ENCODE assay signal across 8 mouse cellular contexts in genomic region chr8:57328161-57328920, GRCm38 (mm10). TPM values are rescaled to one million over a fixed set of nuclear protein-coding genes. Genes with fewer than 3 reads are reported as not detected.
A peak's percentile ranks its signal among the peaks of the same experiment; 100 is the strongest.
DNase-seq lines count a peak whose midpoint lies in the region; ATAC-seq and TF ChIP-seq lines count a peak whose summit lies in the region.

No protein-coding gene starts in this region.

- ATAC-seq in forebrain, embryonic 12.5 days (ENCODE audit: low FRiP score): peak; percentile 86
- ATAC-seq in liver, embryonic 11.5 days (replicated peaks; ENCODE audit: low FRiP score): peak; percentile 69
- peak; percentile 82 for ATAC-seq in neural tube, embryonic 12.5 days (ENCODE audit: low FRiP score, low read depth)

- no peaks in the 10 kb centered on the region for H3K9me3 ChIP-seq in forebrain, embryonic 12.5 days
- H3K9me3 ChIP-seq in liver, embryonic 11.5 days (ENCODE audit: control insufficient read depth, low read length): no peaks in the 10 kb centered on the region
- H3K9me3 ChIP-seq in neural tube, embryonic 12.5 days: no peaks in the 10 kb centered on the region

- intact Hi-C loops in heart, postnatal 14 days (cut with DNase I): loop anchor here (10.0 kb wide), 1 partner anchor 186 kb away; the partner anchor contains the start of gene Hmgb2

- no peak overlapping the region for H3K4me3 ChIP-seq in cerebellum, adult 2 months (replicated peaks; ENCODE audit: insufficient read depth, low read depth, low read length)
- H3K4me3 ChIP-seq in forebrain, embryonic 12.5 days (replicated peaks): peak overlapping the region; percentile 18
- peak overlapping the region; percentile 32 for H3K4me3 ChIP-seq in liver, embryonic 11.5 days (ENCODE audit: low read depth, low read length)
- no peak overlapping the region; the same call in 1 of the 2 replicates for H3K4me3 ChIP-seq in neural tube, embryonic 12.5 days

- no peaks in the 10 kb centered on the region for H3K4me1 ChIP-seq in cerebellum, adult 2 months (ENCODE audit: control insufficient read depth, insufficient read depth, low read length)
- H3K4me1 ChIP-seq in forebrain, embryonic 12.5 days: peaks cover 10% of the 10 kb centered on the region
- 0 out of 2 replicates have a peak, but pooled peaks cover 7% of the 10 kb centered on the region for H3K4me1 ChIP-seq in liver, embryonic 11.5 days (replicated peaks; ENCODE audit: control insufficient read depth, insufficient read depth, low read length)
- no peaks in the 10 kb centered on the region; the same call in 1 of the 2 replicates for H3K4me1 ChIP-seq in neural tube, embryonic 12.5 days

- H3K9ac ChIP-seq in forebrain, embryonic 12.5 days: no peak overlapping the region
- 0 out of 2 replicates have a peak overlapping the region, but pooled peaks have one; percentile 9 for H3K9ac ChIP-seq in liver, embryonic 11.5 days (ENCODE audit: low read depth, low read length)
- H3K9ac ChIP-seq in neural tube, embryonic 12.5 days: no peak overlapping the region

- WGBS in cerebellum, adult 2 months: 3% methylated on average over 42 of the region's 42 CpGs
- WGBS in forebrain, embryonic 12.5 days: under 1% methylated on average over 42 of the region's 42 CpGs
- under 1% methylated on average over 42 of the region's 42 CpGs for WGBS in liver, embryonic 11.5 days
- WGBS in neural tube, embryonic 12.5 days: under 1% methylated on average over 42 of the region's 42 CpGs

- TF ChIP-seq POLR2A in cerebellum, adult 2 months (IDR thresholded peaks at IDR 0.05; ENCODE audit: borderline replicate concordance, insufficient read depth, low read length): no peak

- no peaks in the 10 kb centered on the region for H3K36me3 ChIP-seq in forebrain, embryonic 12.5 days (replicated peaks)
- no peaks in the 10 kb centered on the region for H3K36me3 ChIP-seq in liver, embryonic 11.5 days (ENCODE audit: control insufficient read depth, insufficient read depth, low read length)
- H3K36me3 ChIP-seq in neural tube, embryonic 12.5 days: no peaks in the 10 kb centered on the region

- no peak for TF ChIP-seq CTCF in cerebellum, adult 2 months (IDR thresholded peaks at IDR 0.05; ENCODE audit: borderline replicate concordance, insufficient read depth, low read depth, low read length)

- peak overlapping the region; percentile 36 for H3K4me2 ChIP-seq in forebrain, embryonic 12.5 days
- peak overlapping the region; percentile 47 for H3K4me2 ChIP-seq in liver, embryonic 11.5 days
- H3K4me2 ChIP-seq in neural tube, embryonic 12.5 days (replicated peaks): peak overlapping the region; percentile 38

- H3K27me3 ChIP-seq in cerebellum, adult 2 months (ENCODE audit: control insufficient read depth, insufficient read depth, low read length): peaks cover 20% of the 10 kb centered on the region; the same call in 1 of the 2 replicates
- H3K27me3 ChIP-seq in forebrain, embryonic 12.5 days: peaks cover 97% of the 10 kb centered on the region
- H3K27me3 ChIP-seq in liver, embryonic 11.5 days (replicated peaks; ENCODE audit: control insufficient read depth, insufficient read depth, low read length): peaks cover 98% of the 10 kb centered on the region
- peaks cover 98% of the 10 kb centered on the region for H3K27me3 ChIP-seq in neural tube, embryonic 12.5 days (replicated peaks)

- peak; percentile 57 to 59 for DNase-seq in cerebellum, postnatal 10 days
- no peak for DNase-seq in cerebellum, adult 2 months
- peak; percentile 88 to 89 for DNase-seq in heart, postnatal 14 days
- peak; percentile 64 for DNase-seq in liver, embryonic 11.5 days (ENCODE audit: low spot score)
- no peak for DNase-seq in thymus, postnatal 36 days
- DNase-seq in cerebellum, postnatal 36 days: no peak

- H3K27ac ChIP-seq in cerebellum, adult 2 months (ENCODE audit: insufficient read depth, low read length): no peak overlapping the region
- no peak overlapping the region for H3K27ac ChIP-seq in forebrain, embryonic 12.5 days
- peak overlapping the region; percentile 43; the same call in 1 of the 2 replicates for H3K27ac ChIP-seq in liver, embryonic 11.5 days (ENCODE audit: low read depth, low read length)
- no peak overlapping the region for H3K27ac ChIP-seq in neural tube, embryonic 12.5 days

RNA-seq across cellular contexts. Expression of gene Hand2, which starts 7.6 kb away (rescaled TPM):
- not detected in 2 replicates for polyA plus RNA-seq in cerebellum, adult 2 months (2012; rRNA removed)
- not detected in 2 replicates for polyA plus RNA-seq in forebrain, embryonic 12.5 days (2016; fragmentation: Nextera tagmentation; extraction: Ambion mirVana)
- 10 to 100 TPM; 74.2 to 78.6 TPM for total RNA-seq in heart, postnatal 14 days (2021)
- polyA plus RNA-seq in liver, embryonic 11.5 days (2014; fragmentation: Nextera tagmentation; extraction: Ambion mirVana): 5.4 TPM in 2 replicates
- 0.13 and 0.34 TPM in 2 replicates for polyA plus RNA-seq in neural tube, embryonic 12.5 days (2016; fragmentation: Nextera tagmentation; extraction: Ambion mirVana)

Comparison
In these comparisons a context has a peak if more than half of its experiments do, and no peak if none do; other contexts are left out.
1. DNase-seq: peak in cerebellum, postnatal 10 days (2 of 2), heart, postnatal 14 days (2 of 2) and liver, embryonic 11.5 days (single experiment); none in cerebellum, adult 2 months (0 of 2), thymus, postnatal 36 days (0 of 2) and cerebellum, postnatal 36 days (0 of 2).
2. H3K4me3 ChIP-seq: peak in forebrain, embryonic 12.5 days (single experiment) and liver, embryonic 11.5 days (single experiment); none in cerebellum, adult 2 months (single experiment) and neural tube, embryonic 12.5 days (single experiment).
3. Peak in every context shown above with its lines, with median percentiles within 50 percentile points of each other: ATAC-seq and H3K4me2 ChIP-seq.